Mouse (Mus musculus): ENCODE results near the gene Olfr588-ps1.
"Not testable (repeated sequence)": the region's sequence is repeated elsewhere in the genome, so short reads cannot be mapped to it uniquely, and the experiment has no call there.

The Olfr588-ps1 gene

GRCm38 (mm10) chr7:103140579-103140978 lies at the start of gene Olfr588-ps1:
Gene Olfr588-ps1 (plus strand): TSS chr7:103140879.
- DNase-seq, result no peak

- no peak for DNase-seq
These were observed 43.3 kb upstream of the Olfr588-ps1 start, which contains the start of gene Olfr585 for GRCm38 (mm10) chr7:103097420-103097819. Gene Olfr585 (plus strand): TSS chr7:103097720.

- DNase-seq, result peak in 1 of 2 experiments; percentile 4
These were observed 21.3 kb upstream of the Olfr588-ps1 start for GRCm38 (mm10) chr7:103119406-103119805.

- DNase-seq, result no peak
These were observed 15.1 kb upstream of the Olfr588-ps1 start, which contains the start of gene Olfr586 for GRCm38 (mm10) chr7:103125538-103125937. Gene Olfr586 (minus strand): TSS chr7:103125638.

- no peak for DNase-seq
These were observed 15.6 kb downstream of the Olfr588-ps1 start, which contains the start of gene Olfr589 for GRCm38 (mm10) chr7:103156256-103156655. Gene Olfr589 (minus strand): TSS chr7:103156356.

- DNase-seq, result no peak
These were observed 29.0 kb downstream of the Olfr588-ps1 start for GRCm38 (mm10) chr7:103169697-103170096.

- DNase-seq, result no peak
These were observed 37.6 kb downstream of the Olfr588-ps1 start, which contains the start of gene Olfr591 for GRCm38 (mm10) chr7:103178240-103178639. Gene Olfr591 (minus strand): TSS chr7:103178340.

- not testable (repeated sequence) for DNase-seq
These were observed 43.8 kb downstream of the Olfr588-ps1 start, which contains the start of gene Olfr592 for GRCm38 (mm10) chr7:103184503-103184902. Gene Olfr592 (plus strand): TSS chr7:103184803.

All from kidney, adult 8-10 months (tissue).